Mouse (Mus musculus) CH12.LX (cell line): ENCODE results near the gene Rho. TPM values are rescaled to one million over a fixed set of nuclear protein-coding genes. Genes with fewer than 3 reads are reported as not detected.
A peak's percentile ranks its signal among the peaks of the same experiment; 100 is the strongest.

Source experiments
- DNase-seq: peaks from one replicate; pipeline ENCODE4 v3.0.0-alpha.2; 2013; ENCODE audit errors: extremely low read depth
- H3K27ac ChIP-seq: 2 replicates; pipeline ENCODE4 v1.5.1; 2012; ENCODE audit warnings: low read depth, mild to moderate bottlenecking, control low read depth, moderate library complexity; ENCODE audit not compliant: insufficient read depth
- H3K27me3 ChIP-seq: replicated peaks from 2 replicates; pipeline ENCODE3; 2012; ENCODE audit warnings: inconsistent platforms
- H3K36me3 ChIP-seq, 2 experiments: replicated peaks in 1 of 2; 2 replicates each; pipeline versions ENCODE3 to v1.6.1; 2012; ENCODE audit warnings: inconsistent platforms in 1 of 2, low read length in 1 of 2, mild to moderate bottlenecking in 1 of 2, mixed read lengths in 1 of 2, moderate library complexity in 1 of 2; ENCODE audit not compliant: control insufficient read depth in 1 of 2, insufficient read depth in 1 of 2
- H3K4me1 ChIP-seq, 2 experiments: 2 replicates each; pipeline ENCODE4 v1.6.1; 2012; ENCODE audit warnings: inconsistent platforms in 1 of 2, moderate library complexity in 1 of 2; ENCODE audit not compliant: insufficient read depth in 2 of 2, control insufficient read depth in 1 of 2
- H3K4me2 ChIP-seq: 2 replicates; pipeline ENCODE4 v1.6.1; 2012; ENCODE audit warnings: low read depth, mild to moderate bottlenecking, control low read depth; ENCODE audit not compliant: poor library complexity, insufficient read depth, severe bottlenecking
- H3K4me3 ChIP-seq, 3 experiments: fragments of 150-350 bp in 1 of 3; sonication (generic) in 1 of 3; replicated peaks in 1 of 3; 2 replicates each; pipeline versions ENCODE3 to v1.5.1; 2011 to 2012; ENCODE audit warnings: low read depth in 2 of 3, low read length in 2 of 3, mild to moderate bottlenecking in 2 of 3, moderate library complexity in 2 of 3, control low read depth in 1 of 3, improper control_type of control experiment in 1 of 3, inconsistent platforms in 1 of 3, mixed read lengths in 1 of 3; ENCODE audit not compliant: poor library complexity in 1 of 3
- H3K79me2 ChIP-seq: replicated peaks from 2 replicates; pipeline ENCODE4 v1.6.1; 2012; ENCODE audit warnings: mild to moderate bottlenecking, moderate library complexity; ENCODE audit not compliant: control insufficient read depth, poor library complexity, insufficient read depth, severe bottlenecking; ENCODE audit errors: extremely low read depth
- H3K9ac ChIP-seq: 2 replicates; pipeline ENCODE4 v1.6.1; 2012; ENCODE audit warnings: low read depth, mild to moderate bottlenecking, control low read depth, moderate library complexity; ENCODE audit not compliant: insufficient read depth
- H3K9me3 ChIP-seq: replicated peaks from 2 replicates; pipeline ENCODE3; 2012; ENCODE audit warnings: low read length, inconsistent platforms, mixed read lengths
- BHLHE40 ChIP-seq: IDR thresholded peaks from 2 replicates; pipeline ENCODE4 v1.6.1; 2011; ENCODE audit warnings: mild to moderate bottlenecking, low read depth, low read length, improper control_type of control experiment
- CHD1 ChIP-seq: IDR thresholded peaks from 2 replicates; pipeline ENCODE4 v1.6.1; 2012; ENCODE audit warnings: low read depth, low read length, improper control_type of control experiment, inconsistent platforms
- GABPA ChIP-seq: IDR thresholded peaks from 2 replicates; pipeline ENCODE4 v1.6.1; 2012; ENCODE audit warnings: low read depth, low read length, improper control_type of control experiment, inconsistent platforms; ENCODE audit not compliant: insufficient replicate concordance
- IRF4 ChIP-seq: IDR thresholded peaks from 2 replicates; pipeline ENCODE4 v1.6.1; 2014; ENCODE audit warnings: low read depth, mild to moderate bottlenecking, inconsistent platforms, low read length, improper control_type of control experiment
- JUN ChIP-seq: IDR thresholded peaks from 2 replicates; pipeline ENCODE4 v1.6.1; 2011; ENCODE audit warnings: low read depth, mild to moderate bottlenecking, low read length, improper control_type of control experiment, moderate library complexity; ENCODE audit not compliant: insufficient read depth
- JUND ChIP-seq: conservative IDR thresholded peaks from 2 replicates; pipeline ENCODE4 v1.6.1; 2011; ENCODE audit warnings: low read depth, low read length, improper control_type of control experiment
- KAT2A ChIP-seq: IDR thresholded peaks from 2 replicates; pipeline ENCODE4 v1.6.1; 2012; ENCODE audit warnings: low read length, improper control_type of control experiment, inconsistent platforms; ENCODE audit not compliant: insufficient replicate concordance
- MAZ ChIP-seq: IDR thresholded peaks from 2 replicates; pipeline ENCODE4 v1.6.1; 2012; ENCODE audit warnings: low read depth, mild to moderate bottlenecking, inconsistent platforms, low read length, improper control_type of control experiment, moderate library complexity
- MXI1 ChIP-seq: IDR thresholded peaks from 2 replicates; pipeline ENCODE4 v1.6.1; 2011; ENCODE audit warnings: mild to moderate bottlenecking, low read depth, low read length, improper control_type of control experiment
- NRF1 ChIP-seq: IDR thresholded peaks from 2 replicates; pipeline ENCODE4 v1.6.1; 2014; ENCODE audit warnings: low read depth, mild to moderate bottlenecking, inconsistent platforms, low read length, improper control_type of control experiment, moderate library complexity
- POLR2A ChIP-seq: IDR thresholded peaks from 2 replicates; pipeline ENCODE4 v1.6.1; 2011; ENCODE audit warnings: low read depth, mild to moderate bottlenecking, improper control_type of control experiment, low read length
- POLR2AphosphoS2 ChIP-seq: IDR thresholded peaks from 2 replicates; pipeline ENCODE4 v1.6.1; 2011; ENCODE audit warnings: low read depth, low read length, improper control_type of control experiment
- RCOR1 ChIP-seq: conservative IDR thresholded peaks from 2 replicates; pipeline ENCODE4 v1.6.1; 2012; ENCODE audit warnings: low read depth, mild to moderate bottlenecking, inconsistent platforms, low read length, improper control_type of control experiment
- SIN3A ChIP-seq: IDR thresholded peaks from 2 replicates; pipeline ENCODE4 v1.6.1; 2012; ENCODE audit warnings: low read length, improper control_type of control experiment, inconsistent platforms
- SMC3 ChIP-seq: IDR thresholded peaks from 2 replicates; pipeline ENCODE4 v1.6.1; 2011; ENCODE audit warnings: low read depth, low read length, improper control_type of control experiment
- TBP ChIP-seq: conservative IDR thresholded peaks from 2 replicates; pipeline ENCODE4 v1.6.1; 2011; ENCODE audit warnings: low read depth, low read length, improper control_type of control experiment
- USF1 ChIP-seq: IDR thresholded peaks from 2 replicates; pipeline ENCODE4 v1.6.1; 2014; ENCODE audit warnings: low read depth, mild to moderate bottlenecking, inconsistent platforms, low read length, improper control_type of control experiment
- ZC3H11A ChIP-seq: IDR thresholded peaks from 2 replicates; pipeline ENCODE4 v1.6.1; 2012; ENCODE audit warnings: low read depth, mild to moderate bottlenecking, inconsistent platforms, low read length, improper control_type of control experiment
- ZNF384 ChIP-seq: IDR thresholded peaks from 2 replicates; pipeline ENCODE4 v1.6.1; 2012; ENCODE audit warnings: low read depth, low read length, improper control_type of control experiment, inconsistent platforms
- dilution Hi-C: fragments of 300-500 bp; cut with MboI; formaldehyde crosslinking; loops from 2 replicates; pipeline ENCODE4 v1.14.3; 2020; ENCODE audit warnings: low sequenced_read_pairs; ENCODE audit not compliant: extremely low pct_unique_long_range_greater_than_20kb, extremely low pct_ligation_motif_present
- in situ Hi-C: fragments of 300-500 bp; cut with MboI; formaldehyde crosslinking; loops from 3 replicates; pipeline ENCODE4 v1.14.3; 2019; ENCODE audit warnings: low sequenced_read_pairs, low pct_ligation_motif_present, low pct_unique_long_range_greater_than_20kb, mixed read lengths
- polyA plus RNA-seq: library from polyadenylated mRNA; unstranded; fragments of >175 nt; gene quantifications from 2 replicates; pipeline ENCODE4 v1.2.1, GENCODE M21; 2012; ENCODE audit warnings: low read depth; ENCODE audit not compliant: insufficient read length
- total RNA-seq, 2 experiments: library from RNA; depleted of rRNA; stranded (reverse); fragments of 300-350 nt in 1 of 2; fragments of >200 nt in 1 of 2; gene quantifications; 2 replicates each; pipeline ENCODE4 v1.2.3; 2012 to 2014

Rho gene
- total and polyA plus RNA-seq, 3 experiments: 0.04 TPM; not detected in 1

DNA sequence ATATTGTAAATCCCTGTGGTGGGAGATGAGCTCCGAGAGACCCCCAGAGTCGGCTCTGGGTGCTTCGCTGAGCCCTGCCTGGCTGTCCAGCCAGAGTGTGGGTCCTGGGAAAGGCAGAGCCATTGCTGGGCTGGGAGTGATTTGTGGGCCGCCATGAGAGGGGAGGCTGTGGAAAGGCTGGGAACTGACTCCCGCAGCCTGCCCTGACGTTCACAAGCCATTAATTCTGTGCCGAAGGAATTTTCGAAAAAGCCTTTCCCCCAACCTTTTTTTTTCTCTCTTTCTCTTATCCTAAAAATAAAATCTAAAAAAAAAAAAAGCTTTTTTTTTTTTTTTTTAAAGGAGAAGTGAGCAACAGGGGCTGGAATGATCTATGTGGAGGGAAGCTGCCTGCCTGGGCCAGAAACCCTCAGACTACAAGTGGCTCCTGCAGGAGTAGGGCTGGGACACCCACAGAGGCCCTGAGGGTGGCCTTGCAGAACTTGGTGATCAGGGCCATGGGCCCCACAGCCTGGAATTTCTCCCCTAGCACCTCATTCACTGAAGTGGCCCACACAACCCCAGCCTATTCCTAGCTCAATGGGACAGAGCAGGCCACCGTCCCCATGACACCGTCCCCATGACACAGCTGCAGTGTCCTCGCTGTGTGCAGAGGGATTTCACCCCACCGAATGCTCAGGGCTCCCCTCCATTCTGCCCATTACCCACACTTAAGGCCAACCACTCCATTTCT is 51.9 kb downstream of the Rho start:
- peaks cover 26% of the 10 kb centered on the region for H3K79me2 ChIP-seq
- H3K27me3 ChIP-seq: no peaks in the 10 kb centered on the region
- dilution Hi-C loops (no loop called here), in situ Hi-C loops (no loop called here)
- no peak overlapping the region for H3K4me2 ChIP-seq
- H3K9me3 ChIP-seq: no peaks in the 10 kb centered on the region
- peaks cover 46 to 94% of the 10 kb centered on the region in 2 experiments for H3K4me1 ChIP-seq
- no peak for DNase-seq
- no peak overlapping the region for H3K9ac ChIP-seq
- no peak overlapping the region for H3K27ac ChIP-seq
- peaks cover 2 to 37% of the 10 kb centered on the region in 2 experiments for H3K36me3 ChIP-seq
- TF ChIP-seq MAZ (no peak), POLR2AphosphoS2 (no peak), ZNF384 (0 out of 2 replicates have a peak, but pooled peaks have one; percentile 52)
- no peak overlapping the region for H3K4me3 ChIP-seq

DNA sequence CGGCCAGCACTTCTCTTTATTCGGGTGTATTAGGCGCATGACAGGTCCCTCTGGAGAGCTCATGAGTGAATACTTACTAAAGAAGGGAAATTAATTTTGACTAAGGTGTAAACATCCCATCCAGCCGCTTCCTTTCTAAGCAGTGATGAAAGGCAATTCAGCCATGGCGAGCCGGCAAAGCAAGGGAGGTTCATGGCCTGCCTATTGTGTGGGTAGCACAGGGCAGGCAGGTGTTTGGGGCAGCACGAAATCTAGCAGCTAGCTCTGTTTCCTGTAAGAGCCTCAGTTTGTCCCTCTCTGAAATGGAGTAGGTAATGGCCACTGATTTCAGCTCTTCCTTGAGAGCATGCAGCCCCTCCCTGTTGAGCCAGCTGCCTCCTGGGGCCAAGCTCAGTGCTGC is 53.0 kb downstream of the Rho start:
- H3K79me2 ChIP-seq: peaks cover 26% of the 10 kb centered on the region
- DNase-seq: no peak
- no peaks in the 10 kb centered on the region for H3K9me3 ChIP-seq
- H3K36me3 ChIP-seq: peaks cover 0 to 26% of the 10 kb centered on the region in 2 experiments
- no peak overlapping the region for H3K9ac ChIP-seq
- no peak overlapping the region for H3K4me2 ChIP-seq
- H3K4me3 ChIP-seq: no peak overlapping the region
- no peaks in the 10 kb centered on the region for H3K27me3 ChIP-seq
- H3K4me1 ChIP-seq: peaks cover 44 to 91% of the 10 kb centered on the region in 2 experiments
- TF ChIP-seq ZC3H11A (no peak), SMC3 (no peak), JUN (no peak), USF1 (no peak), MAZ (no peak), TBP (no peak), JUND (no peak), POLR2AphosphoS2 (no peak), IRF4 (no peak), BHLHE40 (no peak)
- H3K27ac ChIP-seq: no peak overlapping the region
- dilution Hi-C loops: no loop called here
- in situ Hi-C loops: no loop called here

GRCm38 (mm10) chr6:115985622-115986021 is 54.1 kb downstream of the Rho start:
- no peak overlapping the region for H3K4me3 ChIP-seq
- peaks cover 0 to 15% of the 10 kb centered on the region in 2 experiments for H3K36me3 ChIP-seq
- TF ChIP-seq GABPA (no peak), POLR2A (no peak), RCOR1 (no peak), BHLHE40 (no peak), NRF1 (no peak), CHD1 (no peak), POLR2AphosphoS2 (no peak), JUND (no peak), SIN3A (no peak), TBP (no peak), MXI1 (no peak), KAT2A (no peak)
- H3K4me2 ChIP-seq: 0 out of 2 replicates have a peak overlapping the region, but pooled peaks have one; percentile 71
- peaks cover 32% of the 10 kb centered on the region for H3K79me2 ChIP-seq
- dilution Hi-C loops: no loop called here
- H3K4me1 ChIP-seq: peaks cover 48 to 91% of the 10 kb centered on the region in 2 experiments
- H3K27ac ChIP-seq: no peak overlapping the region
- H3K9ac ChIP-seq: no peak overlapping the region
- H3K27me3 ChIP-seq: no peaks in the 10 kb centered on the region
- in situ Hi-C loops: no loop called here
- DNase-seq: no peak
- H3K9me3 ChIP-seq: no peaks in the 10 kb centered on the region
